8 mouse cellular contexts compared by ENCODE assay signal in the genomic region with DNA sequence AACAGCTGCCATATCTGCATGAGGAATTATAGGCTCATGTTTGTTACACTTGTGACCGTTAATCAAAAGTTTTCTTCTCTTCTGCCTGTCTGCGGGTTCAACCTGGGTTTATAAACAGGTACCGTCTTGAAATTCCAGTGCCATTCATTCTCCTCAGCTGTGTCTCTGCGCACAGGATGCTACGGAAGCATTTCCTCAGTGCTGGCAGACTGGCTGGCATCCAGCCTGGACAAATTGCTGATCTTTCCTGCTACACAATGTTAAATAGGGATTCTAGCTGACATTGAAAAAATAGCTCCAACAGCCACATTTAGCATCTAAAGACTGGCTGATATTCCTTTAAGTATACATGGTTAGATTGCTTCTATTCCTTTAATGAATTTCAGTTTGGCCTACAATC.
A peak's percentile ranks its signal among the peaks of the same experiment; 100 is the strongest.
DNase-seq lines count a peak whose midpoint lies in the region; ATAC-seq and TF ChIP-seq lines count a peak whose summit lies in the region.

No protein-coding gene starts in this region.

- WGBS in midbrain, embryonic 14.5 days, result 83% methylated on average over 5 of the region's 5 CpGs
- WGBS in midbrain, embryonic 15.5 days, result 83% methylated on average over 5 of the region's 5 CpGs
- 57% methylated on average over 5 of the region's 5 CpGs for WGBS in intestine, postnatal 0 days

- no peaks in the 10 kb centered on the region for H3K4me1 ChIP-seq in midbrain, embryonic 14.5 days (ENCODE audit: control insufficient read depth, insufficient read depth, low read length)
- no peaks in the 10 kb centered on the region for H3K4me1 ChIP-seq in midbrain, embryonic 15.5 days
- H3K4me1 ChIP-seq in intestine, postnatal 0 days (replicated peaks; ENCODE audit: control insufficient read depth, insufficient read depth, low read length), result no peaks in the 10 kb centered on the region

- no peak overlapping the region for H3K4me2 ChIP-seq in midbrain, embryonic 14.5 days (ENCODE audit: low read length)
- H3K4me2 ChIP-seq in midbrain, embryonic 15.5 days, result no peak overlapping the region
- no peak overlapping the region for H3K4me2 ChIP-seq in intestine, postnatal 0 days (replicated peaks; ENCODE audit: low read depth)

- H3K4me3 ChIP-seq in midbrain, embryonic 14.5 days (replicated peaks; ENCODE audit: low read depth, low read length), result no peak overlapping the region
- H3K4me3 ChIP-seq in midbrain, embryonic 15.5 days, result no peak overlapping the region
- no peak overlapping the region for H3K4me3 ChIP-seq in intestine, postnatal 0 days (ENCODE audit: low read depth, low read length)

- H3K9me3 ChIP-seq in midbrain, embryonic 14.5 days (ENCODE audit: control insufficient read depth, low read length), result no peaks in the 10 kb centered on the region
- no peaks in the 10 kb centered on the region for H3K9me3 ChIP-seq in midbrain, embryonic 15.5 days
- no peaks in the 10 kb centered on the region for H3K9me3 ChIP-seq in intestine, postnatal 0 days (ENCODE audit: control insufficient read depth)

- H3K9ac ChIP-seq in midbrain, embryonic 14.5 days (replicated peaks; ENCODE audit: low read length), result no peak overlapping the region
- no peak overlapping the region for H3K9ac ChIP-seq in midbrain, embryonic 15.5 days
- H3K9ac ChIP-seq in intestine, postnatal 0 days (ENCODE audit: low read depth, low read length), result no peak overlapping the region

- no peak overlapping the region for H3K27ac ChIP-seq in midbrain, embryonic 14.5 days (replicated peaks; ENCODE audit: low read depth, low read length)
- no peak overlapping the region for H3K27ac ChIP-seq in midbrain, embryonic 15.5 days
- no peak overlapping the region for H3K27ac ChIP-seq in intestine, postnatal 0 days (ENCODE audit: low read depth, low read length)

- H3K27me3 ChIP-seq in midbrain, embryonic 14.5 days (ENCODE audit: control insufficient read depth, insufficient read depth, low read length), result no peaks in the 10 kb centered on the region
- H3K27me3 ChIP-seq in midbrain, embryonic 15.5 days (replicated peaks), result no peaks in the 10 kb centered on the region
- no peaks in the 10 kb centered on the region for H3K27me3 ChIP-seq in intestine, postnatal 0 days (replicated peaks; ENCODE audit: control insufficient read depth, insufficient read depth, low read length)

- no peak for DNase-seq in frontal cortex, postnatal 25 days (ENCODE audit: low spot score in 2 of 2)
- peak; percentile 23 for DNase-seq in midbrain, embryonic 14.5 days
- DNase-seq in layer of hippocampus, postnatal 10 days (ENCODE audit: low spot score in 2 of 2), result peak; percentile 13 to 26
- peak; percentile 41 for DNase-seq in telencephalon, adult 2 months (ENCODE audit: low read depth, low spot score)
- DNase-seq in embryo, embryonic 10.5 days (ENCODE audit: low spot score), result no peak

- peak; percentile 79 for ATAC-seq in frontal cortex, adult (ENCODE audit: low TSS enrichment)
- ATAC-seq in midbrain, embryonic 14.5 days (ENCODE audit: low FRiP score, low TSS enrichment), result no peak
- ATAC-seq in midbrain, embryonic 15.5 days (replicated peaks), result no peak
- no peak for ATAC-seq in intestine, postnatal 0 days

- no peaks in the 10 kb centered on the region for H3K36me3 ChIP-seq in midbrain, embryonic 14.5 days (ENCODE audit: control insufficient read depth, insufficient read depth, low read length)
- no peaks in the 10 kb centered on the region for H3K36me3 ChIP-seq in midbrain, embryonic 15.5 days (replicated peaks)
- no peaks in the 10 kb centered on the region for H3K36me3 ChIP-seq in intestine, postnatal 0 days (ENCODE audit: control insufficient read depth, insufficient read depth)

- no peak for TF ChIP-seq CTCF in intestine, postnatal 0 days (IDR thresholded peaks at IDR 0.05; ENCODE audit: low read depth)

Comparison
In these comparisons a context has a peak if more than half of its experiments do, and no peak if none do; other contexts are left out.
1. DNase-seq: peak in midbrain, embryonic 14.5 days (single experiment), layer of hippocampus, postnatal 10 days (2 of 2) and telencephalon, adult 2 months (single experiment); none in frontal cortex, postnatal 25 days (0 of 2) and embryo, embryonic 10.5 days (single experiment).